Mouse (Mus musculus): Measurements from ENCODE around the gene Tep1. TPM values are rescaled to one million over a fixed set of nuclear protein-coding genes. Genes with fewer than 3 reads are reported as not detected.
"Not testable (repeated sequence)": the region's sequence is repeated elsewhere in the genome, so short reads cannot be mapped to it uniquely, and the experiment has no call there.

Tep1 gene
- polyA plus RNA-seq, 1 experiment from 2014 or later, result 8.3 TPM

- Histone ChIP-seq H3K4me3 (ENCODE audit: control insufficient read depth in 1 of 2, insufficient read depth in 1 of 2, low read depth in 1 of 2, low read length in 2 of 2) (no peak overlapping the region), H3K9ac (ENCODE audit: low read length) (no peak overlapping the region), H3K4me2 (ENCODE audit: low read length) (no peak overlapping the region), H3K36me3 (ENCODE audit: control insufficient read depth, insufficient read depth, low read length) (peaks cover 58% of the 10 kb centered on the region), H3K4me1 (ENCODE audit: control insufficient read depth in 2 of 2, insufficient read depth in 2 of 2, low read length in 2 of 2) (no peaks in the 10 kb centered on the region), H3K27me3 (ENCODE audit: control insufficient read depth, insufficient read depth, low read length) (no peaks in the 10 kb centered on the region), H3K27ac (replicated peaks in 1 of 2; ENCODE audit: control insufficient read depth in 1 of 2, insufficient read depth in 1 of 2, low read depth in 2 of 2, low read length in 2 of 2) (no peak overlapping the region), H3K9me3 (ENCODE audit: control insufficient read depth, low read length) (no peaks in the 10 kb centered on the region)
- 84% methylated on average over 4 of the region's 4 CpGs for WGBS
- ATAC-seq (ENCODE audit: insufficient number of reproducible peaks, insufficient read depth, low FRiP score, low read depth), result no peak
These were observed 43.8 kb downstream of the Tep1 start for GRCm38 (mm10) chr14:50826579-50826978.

- ATAC-seq (ENCODE audit: insufficient number of reproducible peaks, insufficient read depth, low FRiP score, low read depth), result no peak
- Histone ChIP-seq H3K9me3 (ENCODE audit: control insufficient read depth, low read length) (no peaks in the 10 kb centered on the region), H3K36me3 (ENCODE audit: control insufficient read depth, insufficient read depth, low read length) (peaks cover 71% of the 10 kb centered on the region), H3K27ac (replicated peaks in 1 of 2; ENCODE audit: control insufficient read depth in 1 of 2, insufficient read depth in 1 of 2, low read depth in 2 of 2, low read length in 2 of 2) (no peak overlapping the region), H3K4me3 (ENCODE audit: control insufficient read depth in 1 of 2, insufficient read depth in 1 of 2, low read depth in 1 of 2, low read length in 2 of 2) (no peak overlapping the region), H3K27me3 (ENCODE audit: control insufficient read depth, insufficient read depth, low read length) (no peaks in the 10 kb centered on the region), H3K4me2 (ENCODE audit: low read length) (no peak overlapping the region), H3K9ac (ENCODE audit: low read length) (no peak overlapping the region), H3K4me1 (ENCODE audit: control insufficient read depth in 2 of 2, insufficient read depth in 2 of 2, low read length in 2 of 2) (no peaks in the 10 kb centered on the region)
- 81% methylated on average over 9 of the region's 9 CpGs for whole genome bisulfite sequencing
These were observed 46.1 kb downstream of the Tep1 start for GRCm38 (mm10) chr14:50824219-50824618.

DNA sequence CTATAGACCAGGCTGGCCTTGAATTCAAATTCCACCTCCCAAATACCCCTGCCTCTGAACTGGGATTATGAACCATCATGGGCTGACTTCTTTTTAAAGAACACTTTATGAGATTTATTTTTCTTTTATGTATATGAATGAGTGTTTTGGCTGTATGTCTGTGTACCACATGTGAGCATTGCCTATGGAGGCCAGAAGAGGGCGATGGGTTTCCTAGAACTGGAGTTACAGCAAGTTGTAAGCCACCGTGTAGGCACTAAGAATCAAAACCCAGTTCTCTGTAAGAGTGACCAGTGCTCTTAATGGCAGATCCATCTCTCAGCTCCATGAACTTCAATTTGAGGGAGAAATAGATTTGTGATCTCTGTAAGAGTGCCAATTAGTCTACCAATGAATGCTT, 47.1 kb downstream of the Tep1 start:
- Histone ChIP-seq H3K4me2 (ENCODE audit: low read length) (no peak overlapping the region), H3K9me3 (ENCODE audit: control insufficient read depth, low read length) (no peaks in the 10 kb centered on the region), H3K27ac (replicated peaks in 1 of 2; ENCODE audit: control insufficient read depth in 1 of 2, insufficient read depth in 1 of 2, low read depth in 2 of 2, low read length in 2 of 2) (no peak overlapping the region), H3K9ac (ENCODE audit: low read length) (no peak overlapping the region), H3K27me3 (ENCODE audit: control insufficient read depth, insufficient read depth, low read length) (no peaks in the 10 kb centered on the region), H3K4me1 (ENCODE audit: control insufficient read depth in 2 of 2, insufficient read depth in 2 of 2, low read length in 2 of 2) (no peaks in the 10 kb centered on the region), H3K4me3 (ENCODE audit: control insufficient read depth in 1 of 2, insufficient read depth in 1 of 2, low read depth in 1 of 2, low read length in 2 of 2) (no peak overlapping the region), H3K36me3 (ENCODE audit: control insufficient read depth, insufficient read depth, low read length) (peaks cover 72% of the 10 kb centered on the region)
- WGBS, result 73% methylated on average over 2 of the region's 2 CpGs
- no peak for ATAC-seq (ENCODE audit: insufficient number of reproducible peaks, insufficient read depth, low FRiP score, low read depth)

GRCm38 (mm10) chr14:50813060-50813459, 57.3 kb downstream of the Tep1 start:
- ATAC-seq (ENCODE audit: insufficient number of reproducible peaks, insufficient read depth, low FRiP score, low read depth), result no peak
- WGBS, result 86% methylated on average over 2 of the region's 2 CpGs

GRCm38 (mm10) chr14:50807487-50808072, 62.8 kb downstream of the Tep1 start, which contains the start of the genes Ccnb1ip1 and Parp2:
Ccnb1ip1 (minus strand) TSS chr14:50807732.
Parp2 (plus strand) TSS chr14:50807841.
- Histone ChIP-seq H3K4me1 (ENCODE audit: control insufficient read depth in 2 of 2, insufficient read depth in 2 of 2, low read length in 2 of 2) (peaks cover 0 to 4% of the 10 kb centered on the region in 2 experiments; a peak in 2 of 4 replicates), H3K36me3 (ENCODE audit: control insufficient read depth, insufficient read depth, low read length) (peaks cover 28% of the 10 kb centered on the region), H3K27me3 (ENCODE audit: control insufficient read depth, insufficient read depth, low read length) (no peaks in the 10 kb centered on the region), H3K4me2 (ENCODE audit: low read length) (peak within 1 kb of the TSS; percentile 78), H3K27ac (replicated peaks in 1 of 2; ENCODE audit: control insufficient read depth in 1 of 2, insufficient read depth in 1 of 2, low read depth in 2 of 2, low read length in 2 of 2) (peak within 1 kb of the TSS; percentile 85 to 88), H3K9me3 (ENCODE audit: control insufficient read depth, low read length) (no peaks in the 10 kb centered on the region), H3K9ac (ENCODE audit: low read length) (peak within 1 kb of the TSS; percentile 86), H3K4me3 (ENCODE audit: control insufficient read depth in 1 of 2, insufficient read depth in 1 of 2, low read depth in 1 of 2, low read length in 2 of 2) (peak within 1 kb of the TSS; percentile 62 to 65)
- 0% methylated on average over 42 of the region's 42 CpGs for WGBS
- peak; percentile 99 for ATAC-seq (ENCODE audit: insufficient number of reproducible peaks, insufficient read depth, low FRiP score, low read depth)

More at GRCm38 (mm10) chr14:50813060-50813459, 57.3 kb downstream of the Tep1 start:
- H3K27me3 ChIP-seq (ENCODE audit: control insufficient read depth, insufficient read depth, low read length), result no peaks in the 10 kb centered on the region
- no peaks in the 10 kb centered on the region for H3K4me1 ChIP-seq (ENCODE audit: control insufficient read depth in 2 of 2, insufficient read depth in 2 of 2, low read length in 2 of 2)
- H3K9me3 ChIP-seq (ENCODE audit: control insufficient read depth, low read length), result no peaks in the 10 kb centered on the region
- H3K9ac ChIP-seq (ENCODE audit: low read length), result no peak overlapping the region
- peaks cover 82% of the 10 kb centered on the region for H3K36me3 ChIP-seq (ENCODE audit: control insufficient read depth, insufficient read depth, low read length)
- no peak overlapping the region for H3K4me3 ChIP-seq (ENCODE audit: control insufficient read depth in 1 of 2, insufficient read depth in 1 of 2, low read depth in 1 of 2, low read length in 2 of 2)
- no peak overlapping the region for H3K27ac ChIP-seq (replicated peaks in 1 of 2; ENCODE audit: control insufficient read depth in 1 of 2, insufficient read depth in 1 of 2, low read depth in 2 of 2, low read length in 2 of 2)
- no peak overlapping the region for H3K4me2 ChIP-seq (ENCODE audit: low read length)

- not testable (repeated sequence) for H3K27ac ChIP-seq (replicated peaks in 1 of 2; ENCODE audit: control insufficient read depth in 1 of 2, insufficient read depth in 1 of 2, low read depth in 2 of 2, low read length in 2 of 2); H3K9me3 ChIP-seq (ENCODE audit: control insufficient read depth, low read length); H3K27me3 ChIP-seq (ENCODE audit: control insufficient read depth, insufficient read depth, low read length); H3K4me3 ChIP-seq (ENCODE audit: control insufficient read depth in 1 of 2, insufficient read depth in 1 of 2, low read depth in 1 of 2, low read length in 2 of 2); ATAC-seq (ENCODE audit: insufficient number of reproducible peaks, insufficient read depth, low FRiP score, low read depth); H3K4me1 ChIP-seq (ENCODE audit: control insufficient read depth in 2 of 2, insufficient read depth in 2 of 2, low read length in 2 of 2)
- Histone ChIP-seq H3K9ac (ENCODE audit: low read length) (peak overlapping the region; percentile 86; the same call in 1 of the 2 replicates), H3K36me3 (ENCODE audit: control insufficient read depth, insufficient read depth, low read length) (peaks cover 17% of the 10 kb centered on the region), H3K4me2 (ENCODE audit: low read length) (peak overlapping the region; percentile 78)
- 89% methylated on average over 5 of the region's 5 CpGs for WGBS
These were observed 63.9 kb downstream of the Tep1 start for GRCm38 (mm10) chr14:50806469-50806868.

DNA sequence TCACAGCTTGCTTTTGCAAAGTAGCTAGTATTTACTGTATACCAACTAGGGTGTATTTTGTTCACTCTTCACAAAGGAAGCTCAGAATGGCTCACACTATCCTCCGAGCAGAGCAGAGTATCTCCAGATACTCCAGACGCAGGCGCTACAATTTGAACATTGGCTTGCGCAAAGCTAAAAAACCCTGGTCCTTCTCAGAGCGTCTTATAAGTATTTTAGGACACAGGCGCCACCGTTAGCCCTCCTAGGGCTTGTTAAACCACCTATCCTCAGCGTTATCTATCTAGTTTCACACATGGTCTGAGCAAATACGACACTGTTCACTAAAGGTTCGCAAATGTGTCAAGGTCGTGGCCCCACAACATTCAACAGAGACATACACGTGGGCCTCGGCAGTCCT, 65.7 kb downstream of the Tep1 start:
- H3K9me3 ChIP-seq (ENCODE audit: control insufficient read depth, low read length), result no peaks in the 10 kb centered on the region
- H3K36me3 ChIP-seq (ENCODE audit: control insufficient read depth, insufficient read depth, low read length), result 0 out of 2 replicates have a peak, but pooled peaks cover under 1% of the 10 kb centered on the region
- H3K4me1 ChIP-seq (ENCODE audit: control insufficient read depth in 2 of 2, insufficient read depth in 2 of 2, low read length in 2 of 2), result peaks cover 0 to 4% of the 10 kb centered on the region in 2 experiments; a peak in 2 of 4 replicates
- no peak overlapping the region for H3K27ac ChIP-seq (replicated peaks in 1 of 2; ENCODE audit: control insufficient read depth in 1 of 2, insufficient read depth in 1 of 2, low read depth in 2 of 2, low read length in 2 of 2)
- no peak overlapping the region for H3K4me3 ChIP-seq (ENCODE audit: control insufficient read depth in 1 of 2, insufficient read depth in 1 of 2, low read depth in 1 of 2, low read length in 2 of 2)
- no peak for ATAC-seq (ENCODE audit: insufficient number of reproducible peaks, insufficient read depth, low FRiP score, low read depth)
- no peaks in the 10 kb centered on the region for H3K27me3 ChIP-seq (ENCODE audit: control insufficient read depth, insufficient read depth, low read length)
- no peak overlapping the region for H3K4me2 ChIP-seq (ENCODE audit: low read length)
- H3K9ac ChIP-seq (ENCODE audit: low read length), result no peak overlapping the region
- 60% methylated on average over 13 of the region's 13 CpGs for WGBS

Data from heart, embryonic 14.5 days (tissue).